Mouse (Mus musculus) stomach, postnatal 0 days (tissue): Measurements from ENCODE around the gene Eea1. TPM values are rescaled to one million over a fixed set of nuclear protein-coding genes. Genes with fewer than 3 reads are reported as not detected.

Experiments
- ATAC-seq: fragments of 200-750 bp; cut with Nextera tagmentation; 2 replicates; pipeline ENCODE4 v1.8.0; 2017; ENCODE audit not compliant: low FRiP score, low TSS enrichment
- DNase-seq: peaks from one replicate; pipeline ENCODE4 v3.0.0-alpha.2; 2016; ENCODE audit warnings: low spot score
- H3K27ac ChIP-seq: fragments of 300-500 bp; sonication (generic); replicated peaks from 2 replicates; pipeline ENCODE4 v1.5.1; 2014; ENCODE audit warnings: mild to moderate bottlenecking, control low read depth
- H3K27me3 ChIP-seq: fragments of 300-500 bp; sonication (generic); 2 replicates; pipeline ENCODE4 v1.6.1; 2014; ENCODE audit warnings: low read length; ENCODE audit not compliant: control insufficient read depth, insufficient read depth
- H3K36me3 ChIP-seq: fragments of 300-500 bp; sonication (generic); 2 replicates; pipeline ENCODE4 v1.6.1; 2014; ENCODE audit warnings: low read length, mixed read lengths; ENCODE audit not compliant: control insufficient read depth, insufficient read depth
- H3K4me1 ChIP-seq: fragments of 300-500 bp; sonication (generic); replicated peaks from 2 replicates; pipeline ENCODE4 v1.6.1; 2014; ENCODE audit warnings: antibody characterized with exemption; ENCODE audit not compliant: control insufficient read depth, insufficient read depth
- H3K4me2 ChIP-seq: fragments of 300-500 bp; sonication (generic); replicated peaks from 2 replicates; pipeline ENCODE4 v1.6.1; 2014; ENCODE audit warnings: low read depth, mild to moderate bottlenecking, control low read depth, moderate library complexity
- H3K4me3 ChIP-seq: fragments of 300-500 bp; sonication (generic); 2 replicates; pipeline ENCODE4 v1.5.1; 2014; ENCODE audit warnings: low read depth, low read length, control low read depth
- H3K9ac ChIP-seq: fragments of 300-500 bp; sonication (generic); 2 replicates; pipeline ENCODE4 v1.6.1; 2014; ENCODE audit warnings: mild to moderate bottlenecking, low read length, control low read depth, mixed read lengths
- H3K9me3 ChIP-seq: fragments of 300-500 bp; sonication (generic); 2 replicates; pipeline ENCODE4 v1.6.1; 2016; ENCODE audit warnings: low read length; ENCODE audit not compliant: control insufficient read depth
- CTCF ChIP-seq: IDR thresholded peaks from 2 replicates; pipeline ENCODE4 v1.5.1; 2016; ENCODE audit warnings: antibody characterized with exemption, low read depth, mild to moderate bottlenecking, moderate library complexity
- EP300 ChIP-seq: optimal IDR thresholded peaks from 2 replicates; pipeline ENCODE3; 2016; ENCODE audit warnings: antibody characterized with exemption
- WGBS: fragments of 180-500 bp; shearing (Covaris S2); extraction: QIAGEN DNeasy Blood & Tissue Kit; methylation state at CpG from one replicate; pipeline ENCODE4 v1.1.7; 2014; 5-methylcytosine and 5-hydroxymethylcytosine counted together
- polyA plus RNA-seq: library from polyadenylated mRNA; unstranded; fragments of >200 nt; fragmentation: Nextera tagmentation; extraction: Ambion mirVana; gene quantifications from 2 replicates; pipeline ENCODE4 v1.2.1, GENCODE M21; 2015

Eea1 gene
- polyA plus RNA-seq, 1 experiment from 2014 or later: 20.2 TPM

GRCm38 (mm10) chr10:95956629-95957028 is 16.2 kb downstream of the Eea1 start:
- no peaks in the 10 kb centered on the region for H3K36me3 ChIP-seq
- H3K9me3 ChIP-seq: no peaks in the 10 kb centered on the region
- 0 out of 2 replicates have a peak, but pooled peaks cover 2% of the 10 kb centered on the region for H3K4me1 ChIP-seq
- H3K4me3 ChIP-seq: no peak overlapping the region
- no peaks in the 10 kb centered on the region for H3K27me3 ChIP-seq
- ATAC-seq (no peak), DNase-seq (no peak)
- 85% methylated on average over 2 of the region's 2 CpGs for WGBS
- H3K4me2 ChIP-seq: no peak overlapping the region
- TF ChIP-seq CTCF (no peak), EP300 (no peak)
- no peak overlapping the region for H3K9ac ChIP-seq
- no peak overlapping the region for H3K27ac ChIP-seq

GRCm38 (mm10) chr10:95957574-95957973 is 17.1 kb downstream of the Eea1 start:
- no peak overlapping the region for H3K27ac ChIP-seq
- H3K4me3 ChIP-seq: no peak overlapping the region
- 61% methylated on average over 1 of the region's 1 CpGs for WGBS
- no peaks in the 10 kb centered on the region for H3K27me3 ChIP-seq
- no peak for TF ChIP-seq EP300
- no peak for TF ChIP-seq CTCF
- no peak overlapping the region for H3K4me2 ChIP-seq
- no peaks in the 10 kb centered on the region for H3K9me3 ChIP-seq
- DNase-seq: no peak
- ATAC-seq: no peak
- no peak overlapping the region for H3K9ac ChIP-seq
- 0 out of 2 replicates have a peak, but pooled peaks cover 2% of the 10 kb centered on the region for H3K4me1 ChIP-seq
- no peaks in the 10 kb centered on the region for H3K36me3 ChIP-seq

GRCm38 (mm10) chr10:95964679-95965078 is 24.2 kb downstream of the Eea1 start:
- Histone ChIP-seq H3K36me3 (no peaks in the 10 kb centered on the region), H3K4me3 (no peak overlapping the region), H3K4me1 (no peaks in the 10 kb centered on the region), H3K27ac (no peak overlapping the region), H3K9ac (no peak overlapping the region), H3K9me3 (no peaks in the 10 kb centered on the region), H3K4me2 (no peak overlapping the region), H3K27me3 (no peaks in the 10 kb centered on the region)
- DNase-seq (no peak), ATAC-seq (no peak)
- TF ChIP-seq CTCF (no peak), EP300 (no peak)
- WGBS: 88% methylated on average over 1 of the region's 1 CpGs

GRCm38 (mm10) chr10:95969694-95970093 is 29.2 kb downstream of the Eea1 start:
- ATAC-seq: no peak
- no peaks in the 10 kb centered on the region for H3K36me3 ChIP-seq
- no peak overlapping the region for H3K4me3 ChIP-seq
- no peaks in the 10 kb centered on the region for H3K9me3 ChIP-seq
- H3K27ac ChIP-seq: no peak overlapping the region
- TF ChIP-seq EP300: no peak
- no peak for TF ChIP-seq CTCF
- H3K9ac ChIP-seq: no peak overlapping the region
- WGBS: 82% methylated on average over 1 of the region's 1 CpGs
- H3K27me3 ChIP-seq: no peaks in the 10 kb centered on the region
- no peak for DNase-seq
- H3K4me2 ChIP-seq: no peak overlapping the region
- H3K4me1 ChIP-seq: no peaks in the 10 kb centered on the region

GRCm38 (mm10) chr10:95970744-95971212 is 30.3 kb downstream of the Eea1 start:
- no peak overlapping the region for H3K4me2 ChIP-seq
- peak; percentile 23 for DNase-seq
- H3K4me1 ChIP-seq: no peaks in the 10 kb centered on the region
- no peak for ATAC-seq
- WGBS: 49% methylated on average over 3 of the region's 3 CpGs
- H3K27me3 ChIP-seq: no peaks in the 10 kb centered on the region
- no peak for TF ChIP-seq EP300
- no peak overlapping the region for H3K9ac ChIP-seq
- no peak overlapping the region for H3K4me3 ChIP-seq
- H3K9me3 ChIP-seq: no peaks in the 10 kb centered on the region
- H3K36me3 ChIP-seq: 0 out of 2 replicates have a peak, but pooled peaks cover 3% of the 10 kb centered on the region
- no peak overlapping the region for H3K27ac ChIP-seq

- Histone ChIP-seq H3K4me2 (no peak overlapping the region), H3K9ac (no peak overlapping the region), H3K27ac (no peak overlapping the region), H3K4me3 (no peak overlapping the region), H3K4me1 (no peaks in the 10 kb centered on the region), H3K27me3 (no peaks in the 10 kb centered on the region), H3K9me3 (no peaks in the 10 kb centered on the region), H3K36me3 (0 out of 2 replicates have a peak, but pooled peaks cover 3% of the 10 kb centered on the region)
- WGBS: 82% methylated on average over 4 of the region's 4 CpGs
- DNase-seq (no peak), ATAC-seq (no peak)
- TF ChIP-seq CTCF: no peak
- no peak for TF ChIP-seq EP300
Observed at GRCm38 (mm10) chr10:95971341-95971740, 30.9 kb downstream of the Eea1 start.
